Mouse (Mus musculus): ENCODE results near the gene Rbbp5. TPM values are rescaled to one million over a fixed set of nuclear protein-coding genes. Genes with fewer than 3 reads are reported as not detected.

Gene Rbbp5
- polyA plus RNA-seq, 1 experiment from 2014 or later, result 37.8 TPM

Other genes starting within 250 kb of the Rbbp5 start
- not detected in 2 replicates for gene Gm10188, start 247.6 kb upstream of the Rbbp5 start, polyA plus RNA-seq (2014; fragmentation: Nextera tagmentation; extraction: Ambion mirVana)
- 0.52 and 0.70 TPM in 2 replicates for gene Klhdc8a, start 178.7 kb upstream of the Rbbp5 start, polyA plus RNA-seq (2014; fragmentation: Nextera tagmentation; extraction: Ambion mirVana)
- 5.2 and 6.1 TPM in 2 replicates for gene Nuak2, start 161.2 kb upstream of the Rbbp5 start, polyA plus RNA-seq (2014; fragmentation: Nextera tagmentation; extraction: Ambion mirVana)
- 10.2 and 11.6 TPM in 2 replicates for gene Tmcc2, start 86.1 kb upstream of the Rbbp5 start, polyA plus RNA-seq (2014; fragmentation: Nextera tagmentation; extraction: Ambion mirVana)
- gene Dstyk, start 59.8 kb upstream of the Rbbp5 start, polyA plus RNA-seq (2014; fragmentation: Nextera tagmentation; extraction: Ambion mirVana), result 15.6 and 16.1 TPM in 2 replicates
- 1.8 TPM in 2 replicates for gene Tmem81, start 28.9 kb downstream of the Rbbp5 start, polyA plus RNA-seq (2014; fragmentation: Nextera tagmentation; extraction: Ambion mirVana)
- 3.6 and 4.3 TPM in 2 replicates for gene Cntn2, start 65.9 kb downstream of the Rbbp5 start, polyA plus RNA-seq (2014; fragmentation: Nextera tagmentation; extraction: Ambion mirVana)

All from embryonic facial prominence, embryonic 14.5 days (tissue).